Mouse (Mus musculus) urinary bladder, postnatal 14 days (tissue): Measurements from ENCODE around the gene Gm20388.
A peak's percentile ranks its signal among the peaks of the same experiment; 100 is the strongest.

Experiments used
- DNase-seq: peaks from one replicate; pipeline ENCODE4 v3.0.0; 2021; ENCODE audit warnings: low spot score

Gm20388 gene

GRCm38 (mm10) chr8:122924091-122924490 lies 3013.4 kb downstream of the Gm20388 start:
- DNase-seq = no peak

GRCm38 (mm10) chr8:122925939-122926722 lies 3015.5 kb downstream of the Gm20388 start:
- no peak for DNase-seq

GRCm38 (mm10) chr8:122926782-122927181 lies 3016.1 kb downstream of the Gm20388 start:
- DNase-seq = no peak

- DNase-seq = no peak
Observed at GRCm38 (mm10) chr8:122927841-122928240, 3017.2 kb downstream of the Gm20388 start.

GRCm38 (mm10) chr8:122928631-122929224 lies 3018.1 kb downstream of the Gm20388 start:
- DNase-seq = no peak

- DNase-seq = peak; percentile 45
Observed at GRCm38 (mm10) chr8:122931834-122932560, 3021.4 kb downstream of the Gm20388 start.

GRCm38 (mm10) chr8:122932561-122932959 lies 3021.9 kb downstream of the Gm20388 start:
- no peak for DNase-seq

- DNase-seq = no peak
Observed at GRCm38 (mm10) chr8:122933973-122934372, 3023.3 kb downstream of the Gm20388 start.

- no peak for DNase-seq
Observed at GRCm38 (mm10) chr8:122935118-122935517, 3024.5 kb downstream of the Gm20388 start.

GRCm38 (mm10) chr8:122935912-122936311 lies 3025.3 kb downstream of the Gm20388 start:
- DNase-seq = no peak

- no peak for DNase-seq
Observed at GRCm38 (mm10) chr8:122937545-122938053, 3027.0 kb downstream of the Gm20388 start.

- DNase-seq = no peak
Observed at GRCm38 (mm10) chr8:122938170-122938569, 3027.5 kb downstream of the Gm20388 start.

GRCm38 (mm10) chr8:122938591-122938990 lies 3027.9 kb downstream of the Gm20388 start:
- no peak for DNase-seq

- no peak for DNase-seq
Observed at GRCm38 (mm10) chr8:122942803-122943713, 3032.4 kb downstream of the Gm20388 start.

GRCm38 (mm10) chr8:122945775-122946174 lies 3035.1 kb downstream of the Gm20388 start:
- DNase-seq = no peak

- no peak for DNase-seq
Observed at GRCm38 (mm10) chr8:122949701-122950100, 3039.1 kb downstream of the Gm20388 start.

- no peak for DNase-seq
Observed at GRCm38 (mm10) chr8:122951456-122951855, 3040.8 kb downstream of the Gm20388 start.

GRCm38 (mm10) chr8:122953028-122953427 lies 3042.4 kb downstream of the Gm20388 start:
- DNase-seq = no peak

- DNase-seq = no peak
Observed at GRCm38 (mm10) chr8:122954090-122954799, 3043.6 kb downstream of the Gm20388 start.

- no peak for DNase-seq
Observed at GRCm38 (mm10) chr8:122955195-122955594, 3044.6 kb downstream of the Gm20388 start.

- DNase-seq = no peak
Observed at GRCm38 (mm10) chr8:122955997-122956396, 3045.4 kb downstream of the Gm20388 start.
